ENCODE assay signal across 16 mouse cellular contexts in the genomic region with DNA sequence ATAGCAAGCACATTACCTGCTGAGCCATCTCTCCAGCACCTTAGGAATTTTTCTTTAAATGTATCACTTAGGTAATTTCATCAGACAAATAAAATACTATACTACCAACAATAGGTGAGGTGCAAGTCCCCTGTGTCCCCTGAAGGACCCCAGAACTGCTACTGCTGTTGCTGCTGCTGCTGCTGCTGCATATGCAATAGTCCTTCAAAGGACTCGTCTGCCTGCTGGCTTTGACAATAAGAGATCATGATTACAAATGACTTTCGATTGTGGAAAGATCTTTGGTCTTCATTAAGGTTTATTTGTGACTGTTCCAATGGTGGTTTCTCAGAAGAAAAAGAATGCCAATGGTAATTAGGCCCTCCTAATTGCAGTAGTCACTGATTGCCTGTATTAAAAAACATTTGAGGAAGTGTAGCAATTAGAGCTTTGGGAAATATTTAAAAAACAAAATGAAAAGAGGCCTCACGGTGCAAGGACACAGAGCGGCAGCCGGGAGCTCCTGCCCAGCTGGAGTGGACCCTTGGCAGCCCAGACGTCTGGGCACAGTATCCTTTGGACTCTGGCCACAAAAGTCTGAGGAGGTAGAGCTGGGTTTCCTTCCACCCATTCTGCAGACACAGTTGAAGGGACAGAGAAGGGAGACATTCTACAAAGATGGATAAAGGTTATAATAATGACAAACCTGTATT.
DNase-seq lines count a peak whose midpoint lies in the region; ATAC-seq lines count a peak whose summit lies in the region.
"Had no signal": no experiment of that assay in that cellular context is flagged by ENCODE, and none has a peak within 500 bp of the region (broad histone marks: within the 10 kb centered on the region; RNA-seq: fewer than 3 reads in every experiment).

No protein-coding gene starts in this region.

- no peak overlapping the region for H3K4me3 ChIP-seq in kidney, embryonic 14.5 days (ENCODE audit: low read length)
- H3K4me3 ChIP-seq: hindbrain, embryonic 15.5 days; megakaryocyte, embryonic 14.5 days; neural tube, embryonic 13.5 days had no signal

- no peak overlapping the region for H3K4me2 ChIP-seq in kidney, embryonic 14.5 days (replicated peaks; ENCODE audit: low read depth, low read length)
- H3K4me2 ChIP-seq: hindbrain, embryonic 15.5 days; neural tube, embryonic 13.5 days had no signal

- WGBS in kidney, embryonic 14.5 days, result 50% methylated on average over 6 of the region's 6 CpGs

- H3K36me3 ChIP-seq in kidney, embryonic 14.5 days (ENCODE audit: control insufficient read depth, insufficient read depth, low read length), result no peaks in the 10 kb centered on the region
- H3K36me3 ChIP-seq: hindbrain, embryonic 15.5 days; neural tube, embryonic 13.5 days had no signal

- H3K9me3 ChIP-seq in kidney, embryonic 14.5 days (ENCODE audit: control insufficient read depth, low read length), result no peaks in the 10 kb centered on the region
- H3K9me3 ChIP-seq: hindbrain, embryonic 15.5 days; neural tube, embryonic 13.5 days had no signal

- H3K27ac ChIP-seq in kidney, embryonic 14.5 days (ENCODE audit: low read depth, low read length), result no peak overlapping the region
- H3K27ac ChIP-seq: hindbrain, embryonic 15.5 days; kidney, postnatal 0 days; neural tube, embryonic 13.5 days; stomach, postnatal 0 days had no signal

- no peak overlapping the region for H3K9ac ChIP-seq in kidney, embryonic 14.5 days (ENCODE audit: low read depth, low read length)
- H3K9ac ChIP-seq: hindbrain, embryonic 15.5 days; neural tube, embryonic 13.5 days had no signal

- H3K4me1 ChIP-seq in kidney, embryonic 14.5 days (ENCODE audit: control insufficient read depth, insufficient read depth, low read length), result no peaks in the 10 kb centered on the region
- H3K4me1 ChIP-seq: hindbrain, embryonic 15.5 days; megakaryocyte, embryonic 14.5 days; neural tube, embryonic 13.5 days had no signal

- no peaks in the 10 kb centered on the region for H3K27me3 ChIP-seq in kidney, embryonic 14.5 days (ENCODE audit: control insufficient read depth, insufficient read depth, low read length)
- H3K27me3 ChIP-seq: hindbrain, embryonic 15.5 days; megakaryocyte, embryonic 14.5 days; neural tube, embryonic 13.5 days; Patski had no signal

- ATAC-seq in cerebellum, adult (ENCODE audit: insufficient number of reproducible peaks, low FRiP score, low TSS enrichment), result no peak
- no peak for ATAC-seq in kidney, embryonic 14.5 days (ENCODE audit: low FRiP score, low TSS enrichment)
- ATAC-seq: Patski had no signal

- DNase-seq in cerebellum, postnatal 25 days, result peak; percentile 16 to 49
- DNase-seq in kidney, adult 11 months, result peak; percentile 44
- peak; percentile 7 for DNase-seq in right cerebral cortex, postnatal 4 days
- no peak for DNase-seq in right cerebral cortex, adult 2 months (ENCODE audit: low spot score in 2 of 2)
- no peak for DNase-seq in spleen, postnatal 14 days (ENCODE audit: low spot score in 2 of 2)
- DNase-seq: lung, adult 2 months; retina, postnatal 1 day; thymus, postnatal 14 days had no signal

Comparison
In these comparisons a context has a peak if more than half of its experiments do, and no peak if none do; other contexts are left out.
1. DNase-seq: peak in cerebellum, postnatal 25 days (2 of 2), kidney, adult 11 months (single experiment) and right cerebral cortex, postnatal 4 days (single experiment); none in right cerebral cortex, adult 2 months (0 of 2) and spleen, postnatal 14 days (0 of 2).